Mouse (Mus musculus): ENCODE measurements around the gene Il18rap. TPM values are rescaled to one million over a fixed set of nuclear protein-coding genes. Genes with fewer than 3 reads are reported as not detected.

Gene Il18rap
- total and polyA plus RNA-seq, 3 experiments, result 1.1 to 3.0 (median 2.5) TPM

DNA sequence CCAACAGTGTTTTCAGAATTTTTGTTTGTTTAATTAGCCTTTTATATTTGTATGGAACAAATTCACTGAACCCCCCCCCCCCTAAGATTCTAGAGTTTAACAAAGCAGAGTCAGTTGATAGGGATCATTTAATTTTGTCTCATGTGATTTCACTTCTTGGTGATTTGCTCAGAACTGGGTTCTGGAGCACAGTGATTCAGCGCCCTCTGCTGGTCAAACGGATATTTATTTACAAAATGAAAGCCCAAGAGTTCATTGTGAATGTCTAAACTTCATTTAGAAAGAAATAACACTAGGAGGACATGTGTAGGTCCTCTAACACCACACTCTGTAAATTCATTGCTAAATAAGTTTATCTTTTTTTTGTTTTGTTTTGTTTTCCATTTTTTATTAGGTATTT lies 29.5 kb downstream of the Il18rap start (continued):
- TF ChIP-seq MXI1 (IDR thresholded peaks at IDR 0.05; ENCODE audit: low read depth, low read length) (no peak), PAX5 (IDR thresholded peaks at IDR 0.05; ENCODE audit: low read length) (no peak)

DNA sequence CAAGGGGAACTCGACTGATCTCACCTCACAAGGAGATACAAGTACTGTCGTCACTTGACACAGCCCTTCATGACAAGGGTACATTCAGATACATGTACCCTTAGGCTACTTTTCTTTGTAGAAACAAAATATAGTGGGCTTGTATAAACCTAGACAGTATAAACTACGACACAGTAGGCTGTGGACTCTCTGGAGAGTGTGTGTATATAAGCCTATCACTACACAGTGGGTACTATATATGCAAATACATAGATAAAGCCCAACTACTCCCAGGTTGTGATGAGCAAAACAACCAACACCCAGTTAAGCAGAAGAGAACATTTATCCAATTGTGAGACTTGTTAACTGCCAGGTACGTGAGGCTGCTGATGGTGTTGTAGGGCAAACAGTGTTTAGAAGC lies 31.5 kb downstream of the Il18rap start:
- Histone ChIP-seq H3K27ac (ENCODE audit: insufficient read depth, low read depth) (no peak overlapping the region), H3K9me3 (replicated peaks; ENCODE audit: low read length) (no peaks in the 10 kb centered on the region), H3K4me2 (ENCODE audit: insufficient read depth, low read depth, poor library complexity, severe bottlenecking) (no peak overlapping the region), H3K9ac (ENCODE audit: insufficient read depth, low read depth) (no peak overlapping the region), H3K27me3 (replicated peaks) (no peaks in the 10 kb centered on the region), H3K4me1 (ENCODE audit: control insufficient read depth in 1 of 2, insufficient read depth in 2 of 2) (peaks cover 0 to 13% of the 10 kb centered on the region in 2 experiments; a peak in 2 of 4 replicates), H3K4me3 (replicated peaks in 1 of 3; ENCODE audit: low read depth in 2 of 3, low read length in 2 of 3, poor library complexity in 1 of 3) (no peak overlapping the region), H3K79me2 (replicated peaks; ENCODE audit: control insufficient read depth, extremely low read depth, insufficient read depth, poor library complexity, severe bottlenecking) (no peaks in the 10 kb centered on the region), H3K36me3 (replicated peaks in 1 of 2; ENCODE audit: control insufficient read depth in 1 of 2, insufficient read depth in 1 of 2, low read length in 1 of 2) (peaks cover 0 to 53% of the 10 kb centered on the region in 2 experiments)
- TF ChIP-seq MXI1 (IDR thresholded peaks at IDR 0.05; ENCODE audit: low read depth, low read length) (no peak), TCF12 (IDR thresholded peaks at IDR 0.05; ENCODE audit: low read depth, low read length) (no peak), ZNF384 (IDR thresholded peaks at IDR 0.05; ENCODE audit: low read depth, low read length) (no peak), MYC (IDR thresholded peaks at IDR 0.05; ENCODE audit: low read depth, low read length) (no peak), BHLHE40 (IDR thresholded peaks at IDR 0.05; ENCODE audit: low read depth, low read length) (no peak), ZMIZ1 (IDR thresholded peaks at IDR 0.05; ENCODE audit: low read depth, low read length) (no peak), ETS1 (conservative IDR thresholded peaks at IDR 0.05; ENCODE audit: low read depth, low read length) (no peak), ZC3H11A (IDR thresholded peaks at IDR 0.05; ENCODE audit: low read depth, low read length) (no peak), E2F4 (IDR thresholded peaks at IDR 0.05; ENCODE audit: insufficient replicate concordance, low read depth, low read length) (no peak), POLR2A (IDR thresholded peaks at IDR 0.05; ENCODE audit: low read depth, low read length) (no peak), POLR2AphosphoS2 (IDR thresholded peaks at IDR 0.05; ENCODE audit: low read depth, low read length) (no peak), PAX5 (IDR thresholded peaks at IDR 0.05; ENCODE audit: low read length) (no peak), GABPA (IDR thresholded peaks at IDR 0.05; ENCODE audit: insufficient replicate concordance, low read depth, low read length) (no peak)
- dilution Hi-C loops (cut with MboI; ENCODE audit: extremely low pct_ligation_motif_present, extremely low pct_unique_long_range_greater_than_20kb, low sequenced_read_pairs) (no loop called here), in situ Hi-C loops (cut with MboI; ENCODE audit: low pct_ligation_motif_present, low pct_unique_long_range_greater_than_20kb, low sequenced_read_pairs) (loop anchor here (25.0 kb wide), 2 partner anchors 434 to 534 kb away; no protein-coding TSS in a partner anchor)
- no peak for DNase-seq (ENCODE audit: extremely low read depth)

DNA sequence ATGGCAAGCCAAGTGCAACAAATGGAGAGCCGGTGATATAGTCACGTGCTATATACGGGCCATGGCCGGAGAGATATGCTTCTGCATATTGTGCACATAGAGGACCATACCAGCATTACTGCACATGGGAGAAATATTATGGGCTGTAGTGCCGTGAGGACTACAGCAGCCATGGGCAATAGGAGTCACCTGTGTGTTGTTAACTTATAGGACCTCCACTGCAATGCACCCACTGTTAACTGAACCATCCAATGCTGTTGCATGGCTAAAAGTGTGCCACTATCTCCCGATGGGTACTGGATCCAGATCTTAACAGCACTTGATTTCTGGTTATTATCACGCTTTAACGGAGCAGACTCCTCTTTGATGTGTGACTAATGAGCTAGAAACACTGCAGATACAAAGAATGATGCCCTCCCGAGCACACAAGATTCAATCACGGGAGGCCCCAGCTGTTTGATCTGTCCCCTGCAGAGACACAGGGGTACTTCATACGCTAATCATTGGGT lies 32.0 kb downstream of the Il18rap start:
- H3K79me2 ChIP-seq (replicated peaks; ENCODE audit: control insufficient read depth, extremely low read depth, insufficient read depth, poor library complexity, severe bottlenecking), result no peaks in the 10 kb centered on the region
- no peaks in the 10 kb centered on the region for H3K9me3 ChIP-seq (replicated peaks; ENCODE audit: low read length)
- TF ChIP-seq SMC3 (IDR thresholded peaks at IDR 0.05; ENCODE audit: low read depth, low read length) (no peak), IRF4 (IDR thresholded peaks at IDR 0.05; ENCODE audit: low read depth, low read length) (no peak), POLR2A (IDR thresholded peaks at IDR 0.05; ENCODE audit: low read depth, low read length) (no peak), KAT2A (IDR thresholded peaks at IDR 0.05; ENCODE audit: insufficient replicate concordance, low read length) (no peak), ZMIZ1 (IDR thresholded peaks at IDR 0.05; ENCODE audit: low read depth, low read length) (no peak), JUN (IDR thresholded peaks at IDR 0.05; ENCODE audit: insufficient read depth, low read depth, low read length) (no peak), JUND (conservative IDR thresholded peaks at IDR 0.05; ENCODE audit: low read depth, low read length) (no peak), UBTF (IDR thresholded peaks at IDR 0.05; ENCODE audit: low read depth, low read length) (no peak), NRF1 (IDR thresholded peaks at IDR 0.05; ENCODE audit: low read depth, low read length) (no peak), CTCF (conservative IDR thresholded peaks at IDR 0.05 in 1 of 2, IDR thresholded peaks at IDR 0.05 in 1 of 2; ENCODE audit: low read depth in 2 of 2, low read length in 2 of 2) (no peak), E2F4 (IDR thresholded peaks at IDR 0.05; ENCODE audit: insufficient replicate concordance, low read depth, low read length) (no peak), CHD1 (IDR thresholded peaks at IDR 0.05; ENCODE audit: low read depth, low read length) (no peak), RAD21 (IDR thresholded peaks at IDR 0.05; ENCODE audit: low read depth, low read length) (no peak), ZKSCAN1 (IDR thresholded peaks at IDR 0.05; ENCODE audit: borderline replicate concordance, low read depth, low read length) (no peak), MYC (IDR thresholded peaks at IDR 0.05; ENCODE audit: low read depth, low read length) (no peak), TCF12 (IDR thresholded peaks at IDR 0.05; ENCODE audit: low read depth, low read length) (no peak), ETS1 (conservative IDR thresholded peaks at IDR 0.05; ENCODE audit: low read depth, low read length) (no peak), USF1 (IDR thresholded peaks at IDR 0.05; ENCODE audit: low read depth, low read length) (no peak), USF2 (conservative IDR thresholded peaks at IDR 0.05; ENCODE audit: low read depth, low read length) (no peak), TBP (conservative IDR thresholded peaks at IDR 0.05; ENCODE audit: low read depth, low read length) (no peak)
- dilution Hi-C loops (cut with MboI; ENCODE audit: extremely low pct_ligation_motif_present, extremely low pct_unique_long_range_greater_than_20kb, low sequenced_read_pairs) (no loop called here), in situ Hi-C loops (cut with MboI; ENCODE audit: low pct_ligation_motif_present, low pct_unique_long_range_greater_than_20kb, low sequenced_read_pairs) (loop anchor here (25.0 kb wide), 2 partner anchors 435 to 535 kb away; no protein-coding TSS in a partner anchor)
- H3K36me3 ChIP-seq (replicated peaks in 1 of 2; ENCODE audit: control insufficient read depth in 1 of 2, insufficient read depth in 1 of 2, low read length in 1 of 2), result peaks cover 0 to 50% of the 10 kb centered on the region in 2 experiments
- H3K27me3 ChIP-seq (replicated peaks), result no peaks in the 10 kb centered on the region
- no peak overlapping the region for H3K4me3 ChIP-seq (replicated peaks in 1 of 3; ENCODE audit: low read depth in 2 of 3, low read length in 2 of 3, poor library complexity in 1 of 3)
- H3K27ac ChIP-seq (ENCODE audit: insufficient read depth, low read depth), result no peak overlapping the region
- H3K4me1 ChIP-seq (ENCODE audit: control insufficient read depth in 1 of 2, insufficient read depth in 2 of 2), result peaks cover 0 to 13% of the 10 kb centered on the region in 2 experiments; a peak in 2 of 4 replicates
- H3K9ac ChIP-seq (ENCODE audit: insufficient read depth, low read depth), result no peak overlapping the region
- H3K4me2 ChIP-seq (ENCODE audit: insufficient read depth, low read depth, poor library complexity, severe bottlenecking), result no peak overlapping the region
- DNase-seq (ENCODE audit: extremely low read depth), result no peak
